In the genomic region with DNA sequence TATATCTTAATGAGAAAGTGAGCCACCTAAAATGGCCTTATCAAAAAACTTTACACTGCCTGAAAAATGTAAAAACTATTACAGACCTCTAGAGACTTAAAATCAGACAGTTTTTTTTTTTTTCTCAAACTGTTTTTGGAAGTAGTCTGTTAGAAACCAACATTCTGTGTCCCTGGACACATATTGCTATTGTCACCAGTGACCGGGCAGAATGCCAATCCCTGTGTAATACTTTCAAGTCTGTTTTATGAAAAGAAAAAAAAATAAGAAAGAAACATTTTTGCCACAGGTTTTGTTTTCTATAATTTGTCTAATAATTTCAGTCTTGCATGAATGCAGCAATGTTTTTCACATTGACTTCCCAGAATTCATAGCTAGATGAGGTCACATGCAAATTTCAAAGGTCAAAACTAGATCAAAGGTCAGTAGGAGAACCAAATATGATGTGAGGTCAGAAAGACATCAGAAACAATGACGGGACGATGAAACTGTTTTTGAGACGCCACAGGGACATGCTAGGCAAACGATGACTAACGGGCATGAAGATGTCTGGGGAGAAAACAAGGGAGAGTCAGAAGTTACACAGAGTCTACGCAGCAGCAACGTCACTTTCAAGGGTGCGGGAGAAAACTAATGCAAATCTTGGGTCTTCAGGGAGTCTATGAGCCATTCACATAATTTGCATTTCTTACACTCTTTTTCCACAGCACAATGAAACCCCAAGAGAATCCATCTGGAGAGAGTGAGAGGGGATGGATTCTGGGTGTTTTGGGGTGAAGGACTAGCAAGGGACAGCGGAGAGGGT, we compare ENCODE assay signal across 10 mouse cellular contexts.
A peak's percentile ranks its signal among the peaks of the same experiment; 100 is the strongest.
DNase-seq lines count a peak whose midpoint lies in the region.
"Had no signal": no experiment of that assay in that cellular context is flagged by ENCODE, and none has a peak within 500 bp of the region (broad histone marks: within the 10 kb centered on the region; RNA-seq: fewer than 3 reads in every experiment).

No protein-coding gene starts in this region.

- 84% methylated on average over 10 of the region's 10 CpGs for WGBS in heart, embryonic 10.5 days

- no peaks in the 10 kb centered on the region for H3K9me3 ChIP-seq in heart, embryonic 10.5 days
- H3K9me3 ChIP-seq: embryonic facial prominence, embryonic 13.5 days; hindbrain, embryonic 15.5 days; limb, embryonic 13.5 days had no signal

- H3K36me3 ChIP-seq in heart, embryonic 10.5 days = no peaks in the 10 kb centered on the region; the same call in 1 of the 2 replicates
- H3K36me3 ChIP-seq: embryonic facial prominence, embryonic 13.5 days; limb, embryonic 13.5 days had no signal

- H3K27me3 ChIP-seq in heart, embryonic 10.5 days (ENCODE audit: insufficient read depth, poor library complexity, severe bottlenecking) = no peaks in the 10 kb centered on the region
- H3K27me3 ChIP-seq: embryonic facial prominence, embryonic 13.5 days; hindbrain, embryonic 15.5 days; limb, embryonic 13.5 days had no signal

- H3K27ac ChIP-seq in heart, embryonic 10.5 days = no peak overlapping the region
- H3K27ac ChIP-seq: embryonic facial prominence, embryonic 13.5 days; hindbrain, embryonic 15.5 days; limb, embryonic 13.5 days had no signal

- H3K4me3 ChIP-seq in heart, embryonic 10.5 days = no peak overlapping the region
- H3K4me3 ChIP-seq: embryonic facial prominence, embryonic 13.5 days; hindbrain, embryonic 15.5 days; limb, embryonic 13.5 days had no signal

- H3K4me1 ChIP-seq in heart, embryonic 10.5 days = peaks cover 9% of the 10 kb centered on the region

- DNase-seq in heart, adult 18-20 months = peak; percentile 54 to 58
- no peak for DNase-seq in heart, embryonic 10.5 days (ENCODE audit: low spot score)
- peak; percentile 53 to 62 for DNase-seq in right cerebral cortex, postnatal 10 days (ENCODE audit: low spot score in 2 of 2)
- no peak for DNase-seq in right cerebral cortex, postnatal 25 days
- peak; percentile 49 to 58 for DNase-seq in heart, postnatal 14 days
- DNase-seq in testis, postnatal 10 days (ENCODE audit: low spot score) = peak; percentile 77
- DNase-seq in urinary bladder, adult 2 months (ENCODE audit: low spot score) = no peak

- intact Hi-C loops in heart, postnatal 14 days (cut with DNase I) = loop anchor here (5.0 kb wide), 1 partner anchor 68 kb away; no protein-coding TSS in a partner anchor

Comparison
In these comparisons a context has a peak if more than half of its experiments do, and no peak if none do; other contexts are left out.
1. DNase-seq: peak in heart, adult 18-20 months (2 of 2), right cerebral cortex, postnatal 10 days (2 of 2), heart, postnatal 14 days (2 of 2) and testis, postnatal 10 days (single experiment); none in heart, embryonic 10.5 days (single experiment), right cerebral cortex, postnatal 25 days (single experiment) and urinary bladder, adult 2 months (single experiment).